Mouse (Mus musculus) G1E (cell line): Measurements from ENCODE around the gene Lao1.

Experiments used
- CTCF ChIP-seq: IDR thresholded peaks from 2 replicates; pipeline ENCODE4 v1.5.1; 2012; ENCODE audit warnings: low read depth, low read length, inconsistent platforms, mixed read lengths
- GATA1 ChIP-seq: IDR thresholded peaks from 2 replicates; pipeline ENCODE4 v1.6.1; 2012; ENCODE audit warnings: borderline replicate concordance, low read length, inconsistent platforms, mixed read lengths
- GATA2 ChIP-seq: IDR thresholded peaks from 2 replicates; pipeline ENCODE4 v1.6.1; 2012; ENCODE audit warnings: low read depth, low read length, inconsistent platforms, borderline replicate concordance
- TAL1 ChIP-seq: conservative IDR thresholded peaks from 2 replicates; pipeline ENCODE4 v1.6.1; 2012; ENCODE audit warnings: low read depth, low read length, inconsistent platforms, mixed read lengths

GRCm38 (mm10) chr4:118973281-118973680, 11.9 kb downstream of the Lao1 start:
- TF ChIP-seq GATA1 (no peak), CTCF (no peak), GATA2 (no peak), TAL1 (no peak)
